Mouse (Mus musculus): ENCODE data around the gene Ifi47. TPM values are rescaled to one million over a fixed set of nuclear protein-coding genes. Genes with fewer than 3 reads are reported as not detected.

The Ifi47 gene
- total and polyA plus RNA-seq, 2 experiments from 2014 or later: 0.67 to 1.6 TPM

GRCm38 (mm10) chr11:49101500-49101899 is 25.1 kb downstream of the Ifi47 start:
- no peak overlapping the region for H3K4me3 ChIP-seq (ENCODE audit: low read depth, low read length)
- no peak overlapping the region for H3K4me2 ChIP-seq (ENCODE audit: low read depth)
- H3K36me3 ChIP-seq (ENCODE audit: insufficient read depth): no peaks in the 10 kb centered on the region
- H3K9ac ChIP-seq: no peak overlapping the region
- no peak for TF ChIP-seq CTCF (IDR thresholded peaks at IDR 0.05; ENCODE audit: low read depth)
- no peak for DNase-seq
- no peak for ATAC-seq
- H3K9me3 ChIP-seq (ENCODE audit: low read length): no peaks in the 10 kb centered on the region
- H3K27ac ChIP-seq (ENCODE audit: low read depth, low read length): no peak overlapping the region
- no peaks in the 10 kb centered on the region for H3K4me1 ChIP-seq (ENCODE audit: insufficient read depth)
- no peaks in the 10 kb centered on the region; the same call in 1 of the 2 replicates for H3K27me3 ChIP-seq (ENCODE audit: insufficient read depth, low read length)
- 63% methylated on average over 5 of the region's 5 CpGs for WGBS

- 14% methylated on average over 8 of the region's 8 CpGs for WGBS
- peak; percentile 90 for TF ChIP-seq CTCF (IDR thresholded peaks at IDR 0.05; ENCODE audit: low read depth)
Observed at GRCm38 (mm10) chr11:49103047-49103693, 26.8 kb downstream of the Ifi47 start.

GRCm38 (mm10) chr11:49105752-49106151 is 29.4 kb downstream of the Ifi47 start:
- no peaks in the 10 kb centered on the region for H3K36me3 ChIP-seq (ENCODE audit: insufficient read depth)
- no peak overlapping the region for H3K4me3 ChIP-seq (ENCODE audit: low read depth, low read length)
- 58% methylated on average over 1 of the region's 1 CpGs for WGBS
- H3K4me2 ChIP-seq (ENCODE audit: low read depth): no peak overlapping the region
- H3K4me1 ChIP-seq (ENCODE audit: insufficient read depth): no peaks in the 10 kb centered on the region
- no peaks in the 10 kb centered on the region; the same call in 1 of the 2 replicates for H3K27me3 ChIP-seq (ENCODE audit: insufficient read depth, low read length)
- no peaks in the 10 kb centered on the region for H3K9me3 ChIP-seq (ENCODE audit: low read length)
- DNase-seq (no peak), ATAC-seq (no peak)
- TF ChIP-seq CTCF (IDR thresholded peaks at IDR 0.05; ENCODE audit: low read depth): no peak
- H3K9ac ChIP-seq: no peak overlapping the region
- no peak overlapping the region for H3K27ac ChIP-seq (ENCODE audit: low read depth, low read length)

More at GRCm38 (mm10) chr11:49103047-49103693, 26.8 kb downstream of the Ifi47 start:
- H3K9ac ChIP-seq: no peak overlapping the region
- H3K36me3 ChIP-seq (ENCODE audit: insufficient read depth): no peaks in the 10 kb centered on the region
- ATAC-seq (peak; percentile 91), DNase-seq (peak; percentile 90)
- no peak overlapping the region for H3K27ac ChIP-seq (ENCODE audit: low read depth, low read length)
- H3K27me3 ChIP-seq (ENCODE audit: insufficient read depth, low read length): no peaks in the 10 kb centered on the region; the same call in 1 of the 2 replicates
- no peaks in the 10 kb centered on the region for H3K4me1 ChIP-seq (ENCODE audit: insufficient read depth)
- no peak overlapping the region for H3K4me3 ChIP-seq (ENCODE audit: low read depth, low read length)
- no peak overlapping the region for H3K4me2 ChIP-seq (ENCODE audit: low read depth)
- H3K9me3 ChIP-seq (ENCODE audit: low read length): no peaks in the 10 kb centered on the region

GRCm38 (mm10) chr11:49107650-49108537 is 31.5 kb downstream of the Ifi47 start:
- WGBS: 71% methylated on average over 10 of the region's 10 CpGs

DNA sequence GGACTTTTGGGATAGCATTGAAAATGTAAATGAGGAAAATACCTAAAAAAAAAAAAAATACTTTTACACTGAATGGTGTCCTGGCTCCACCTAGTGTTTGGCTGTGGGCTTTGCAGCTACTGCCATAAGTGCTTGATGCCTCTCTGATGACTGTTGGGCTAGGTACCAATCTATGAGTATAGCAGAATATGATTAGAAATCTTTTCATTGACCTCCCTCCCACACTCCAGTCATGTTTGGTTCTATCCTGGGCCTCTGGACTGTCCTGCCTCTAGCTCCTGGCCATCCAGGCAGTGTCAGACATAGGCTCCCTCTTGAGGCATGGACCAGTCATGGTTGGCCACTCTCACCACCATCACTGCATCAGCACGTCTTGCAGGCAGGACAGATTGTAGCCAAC is 32.4 kb downstream of the Ifi47 start:
- TF ChIP-seq CTCF (IDR thresholded peaks at IDR 0.05; ENCODE audit: low read depth): peak; percentile 59
- Histone ChIP-seq H3K9ac (no peak overlapping the region), H3K9me3 (ENCODE audit: low read length) (no peaks in the 10 kb centered on the region), H3K4me1 (ENCODE audit: insufficient read depth) (no peaks in the 10 kb centered on the region), H3K27me3 (ENCODE audit: insufficient read depth, low read length) (no peaks in the 10 kb centered on the region; the same call in 1 of the 2 replicates), H3K4me2 (ENCODE audit: low read depth) (no peak overlapping the region), H3K27ac (ENCODE audit: low read depth, low read length) (no peak overlapping the region), H3K4me3 (ENCODE audit: low read depth, low read length) (no peak overlapping the region), H3K36me3 (ENCODE audit: insufficient read depth) (no peaks in the 10 kb centered on the region)
- whole genome bisulfite sequencing: 16% methylated on average over 1 of the region's 1 CpGs
- peak; percentile 29 for DNase-seq
- ATAC-seq: no peak

More at GRCm38 (mm10) chr11:49107650-49108537, 31.5 kb downstream of the Ifi47 start:
- no peak overlapping the region for H3K4me2 ChIP-seq (ENCODE audit: low read depth)
- ATAC-seq (no peak), DNase-seq (no peak)
- H3K4me3 ChIP-seq (ENCODE audit: low read depth, low read length): no peak overlapping the region
- H3K27me3 ChIP-seq (ENCODE audit: insufficient read depth, low read length): no peaks in the 10 kb centered on the region; the same call in 1 of the 2 replicates
- TF ChIP-seq CTCF (IDR thresholded peaks at IDR 0.05; ENCODE audit: low read depth): no peak
- H3K9ac ChIP-seq: no peak overlapping the region
- no peaks in the 10 kb centered on the region for H3K4me1 ChIP-seq (ENCODE audit: insufficient read depth)
- H3K36me3 ChIP-seq (ENCODE audit: insufficient read depth): no peaks in the 10 kb centered on the region
- no peak overlapping the region for H3K27ac ChIP-seq (ENCODE audit: low read depth, low read length)
- H3K9me3 ChIP-seq (ENCODE audit: low read length): no peaks in the 10 kb centered on the region

DNA sequence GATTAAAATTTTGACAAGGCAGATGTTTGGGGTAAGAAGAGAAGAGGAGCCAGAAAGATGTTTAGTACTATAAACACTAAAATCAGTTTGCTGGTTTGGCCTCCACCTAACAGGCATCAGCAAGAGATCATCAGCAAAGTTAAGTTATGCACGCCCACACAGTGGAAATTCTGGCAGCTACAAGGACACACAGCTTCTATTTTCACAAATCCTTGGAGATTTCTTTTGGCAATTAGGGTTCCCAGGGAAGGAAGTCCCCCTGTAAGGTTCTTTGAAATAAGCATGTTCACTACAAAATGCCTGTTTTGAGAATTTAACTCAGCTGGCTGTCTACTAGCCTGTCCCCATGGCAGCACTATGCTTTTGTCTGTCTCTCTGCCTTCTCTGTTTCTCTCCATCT is 34.6 kb downstream of the Ifi47 start:
- no peak for TF ChIP-seq CTCF (IDR thresholded peaks at IDR 0.05; ENCODE audit: low read depth)
- Histone ChIP-seq H3K4me3 (ENCODE audit: low read depth, low read length) (no peak overlapping the region), H3K27me3 (ENCODE audit: insufficient read depth, low read length) (no peaks in the 10 kb centered on the region), H3K36me3 (ENCODE audit: insufficient read depth) (no peaks in the 10 kb centered on the region), H3K9me3 (ENCODE audit: low read length) (no peaks in the 10 kb centered on the region), H3K27ac (ENCODE audit: low read depth, low read length) (no peak overlapping the region), H3K9ac (no peak overlapping the region), H3K4me1 (ENCODE audit: insufficient read depth) (no peaks in the 10 kb centered on the region), H3K4me2 (ENCODE audit: low read depth) (no peak overlapping the region)
- DNase-seq: no peak
- 43% methylated on average over 1 of the region's 1 CpGs for WGBS
- ATAC-seq: no peak

Measured in forebrain, postnatal 0 days (tissue).